Mouse (Mus musculus): Measurements from ENCODE around the gene Atp6v0b. TPM values are rescaled to one million over a fixed set of nuclear protein-coding genes. Genes with fewer than 3 reads are reported as not detected.

Atp6v0b gene
- polyA plus RNA-seq, 1 experiment = 296 TPM

DNA sequence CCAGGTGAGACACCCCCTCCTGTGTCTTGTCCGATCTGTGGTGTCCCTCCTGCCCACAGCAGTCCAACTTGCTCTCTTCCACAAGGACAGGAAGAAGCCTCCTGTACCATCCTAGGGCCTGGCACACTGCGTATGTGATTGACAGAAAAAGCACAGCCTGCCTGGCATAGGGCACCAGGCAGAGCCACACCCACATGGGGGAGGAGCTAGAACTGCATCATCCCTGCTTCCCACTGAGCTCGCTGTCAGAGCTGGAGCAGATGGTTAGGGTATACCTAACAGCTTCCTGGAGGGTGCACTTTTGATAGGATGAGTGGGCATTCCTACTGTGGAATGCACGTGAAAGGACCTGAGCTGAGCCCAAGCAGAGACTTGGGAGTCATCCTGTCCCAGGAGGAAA, 24.3 kb downstream of the Atp6v0b start:
- Histone ChIP-seq H3K4me3 (ENCODE audit: insufficient read depth, poor library complexity, severe bottlenecking) (no peak overlapping the region), H3K79me3 (ENCODE audit: low read depth) (no peaks in the 10 kb centered on the region), H3K27me3 (ENCODE audit: control insufficient read depth, insufficient read depth, insufficient read length) (no peaks in the 10 kb centered on the region), H3ac (ENCODE audit: control insufficient read depth, insufficient read length, low read depth) (no peak overlapping the region), H3K79me2 (ENCODE audit: control insufficient read depth, insufficient read depth) (no peaks in the 10 kb centered on the region), H3K36me3 (ENCODE audit: control insufficient read depth, insufficient read depth) (no peaks in the 10 kb centered on the region)
- no peak for TF ChIP-seq USF1 (IDR thresholded peaks at IDR 0.05; ENCODE audit: low read depth)
- no peak for TF ChIP-seq MAX (IDR thresholded peaks at IDR 0.05)
- TF ChIP-seq MYOG (IDR thresholded peaks at IDR 0.05; ENCODE audit: control insufficient read depth, extremely low read depth, insufficient read length) = no peak
- no peak for TF ChIP-seq CTCF (IDR thresholded peaks at IDR 0.05; ENCODE audit: control insufficient read depth, insufficient read depth, insufficient read length)
- TF ChIP-seq MYOD1 (IDR thresholded peaks at IDR 0.05; ENCODE audit: control insufficient read depth, insufficient read length, low read depth) = no peak
- no peak for TF ChIP-seq CEBPB (IDR thresholded peaks at IDR 0.05; ENCODE audit: low read depth)
- no peak for TF ChIP-seq FOSL1 (IDR thresholded peaks at IDR 0.05; ENCODE audit: insufficient read depth, low read length, poor library complexity, severe bottlenecking)

DNA sequence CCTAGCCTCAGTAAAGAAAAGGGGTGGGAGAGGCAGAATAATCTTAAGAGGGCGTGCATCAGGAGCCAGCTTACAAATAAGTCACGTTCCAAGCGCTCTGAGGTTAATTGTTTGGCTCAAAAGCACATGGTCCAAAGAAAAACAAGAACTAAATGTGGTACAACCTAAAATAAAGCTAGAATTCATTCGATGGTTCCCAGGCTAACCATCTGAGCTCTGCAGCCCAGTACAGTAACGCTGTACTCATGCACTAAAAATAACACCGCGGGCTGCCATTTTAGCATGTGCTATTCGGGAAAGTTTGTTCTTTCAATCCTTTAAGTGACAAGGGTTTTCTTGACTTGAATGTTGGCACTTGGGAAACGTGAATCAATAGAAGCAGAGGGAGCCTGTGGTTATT, 26.6 kb downstream of the Atp6v0b start:
- Histone ChIP-seq H3K79me3 (ENCODE audit: low read depth) (no peaks in the 10 kb centered on the region), H3K27me3 (ENCODE audit: control insufficient read depth, insufficient read depth, insufficient read length) (no peaks in the 10 kb centered on the region), H3K79me2 (ENCODE audit: control insufficient read depth, insufficient read depth) (no peaks in the 10 kb centered on the region), H3K4me3 (ENCODE audit: insufficient read depth, poor library complexity, severe bottlenecking) (no peak overlapping the region), H3ac (ENCODE audit: control insufficient read depth, insufficient read length, low read depth) (no peak overlapping the region), H3K36me3 (ENCODE audit: control insufficient read depth, insufficient read depth) (no peaks in the 10 kb centered on the region)
- no peak for TF ChIP-seq MYOD1 (IDR thresholded peaks at IDR 0.05; ENCODE audit: control insufficient read depth, insufficient read length, low read depth)
- no peak for TF ChIP-seq MAX (IDR thresholded peaks at IDR 0.05)
- no peak for TF ChIP-seq MYOG (IDR thresholded peaks at IDR 0.05; ENCODE audit: control insufficient read depth, extremely low read depth, insufficient read length)
- no peak for TF ChIP-seq USF1 (IDR thresholded peaks at IDR 0.05; ENCODE audit: low read depth)
- TF ChIP-seq CEBPB (IDR thresholded peaks at IDR 0.05; ENCODE audit: low read depth) = no peak
- no peak for TF ChIP-seq CTCF (IDR thresholded peaks at IDR 0.05; ENCODE audit: control insufficient read depth, insufficient read depth, insufficient read length)
- no peak for TF ChIP-seq FOSL1 (IDR thresholded peaks at IDR 0.05; ENCODE audit: insufficient read depth, low read length, poor library complexity, severe bottlenecking)

DNA sequence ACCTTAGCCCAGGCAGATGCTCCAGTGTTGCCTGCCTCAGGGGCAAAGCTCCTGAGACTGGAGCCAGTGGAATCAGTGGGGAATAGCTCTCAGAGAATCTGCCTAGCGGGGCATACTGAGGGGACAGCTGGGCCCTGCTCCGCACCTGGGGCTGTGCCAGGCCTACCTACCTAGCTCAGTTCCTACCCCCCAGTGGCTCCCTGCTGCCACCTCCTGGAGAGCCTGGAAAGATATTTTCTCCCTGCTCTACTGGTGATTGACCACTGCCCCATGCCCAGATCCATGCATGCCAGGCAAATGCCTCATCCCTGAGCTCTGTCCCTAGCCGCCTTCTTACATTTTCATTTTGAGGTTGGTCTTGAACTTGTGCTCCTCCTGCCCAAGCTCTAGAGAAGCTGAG, 28.3 kb downstream of the Atp6v0b start:
- Histone ChIP-seq H3ac (ENCODE audit: control insufficient read depth, insufficient read length, low read depth) (no peak overlapping the region), H3K79me3 (ENCODE audit: low read depth) (no peaks in the 10 kb centered on the region)

GRCm38 (mm10) chr4:117855146-117855545, 32.0 kb downstream of the Atp6v0b start:
- no peak overlapping the region for H3K4me3 ChIP-seq (ENCODE audit: insufficient read depth, poor library complexity, severe bottlenecking)
- H3ac ChIP-seq (ENCODE audit: control insufficient read depth, insufficient read length, low read depth) = no peak overlapping the region
- H3K79me3 ChIP-seq (ENCODE audit: low read depth) = no peaks in the 10 kb centered on the region
- H3K27me3 ChIP-seq (ENCODE audit: control insufficient read depth, insufficient read depth, insufficient read length) = no peaks in the 10 kb centered on the region
- H3K79me2 ChIP-seq (ENCODE audit: control insufficient read depth, insufficient read depth) = no peaks in the 10 kb centered on the region
- H3K36me3 ChIP-seq (ENCODE audit: control insufficient read depth, insufficient read depth) = no peaks in the 10 kb centered on the region
- TF ChIP-seq MYOG (IDR thresholded peaks at IDR 0.05; ENCODE audit: control insufficient read depth, extremely low read depth, insufficient read length) (no peak), MAX (IDR thresholded peaks at IDR 0.05) (no peak), MYOD1 (IDR thresholded peaks at IDR 0.05; ENCODE audit: control insufficient read depth, insufficient read length, low read depth) (no peak), CTCF (IDR thresholded peaks at IDR 0.05; ENCODE audit: control insufficient read depth, insufficient read depth, insufficient read length) (no peak), USF1 (IDR thresholded peaks at IDR 0.05; ENCODE audit: low read depth) (no peak), FOSL1 (IDR thresholded peaks at IDR 0.05; ENCODE audit: insufficient read depth, low read length, poor library complexity, severe bottlenecking) (no peak), CEBPB (IDR thresholded peaks at IDR 0.05; ENCODE audit: low read depth) (no peak)

More for the DNA sequence above, 28.3 kb downstream of the Atp6v0b start:
- H3K4me3 ChIP-seq (ENCODE audit: insufficient read depth, poor library complexity, severe bottlenecking) = no peak overlapping the region
- TF ChIP-seq MYOD1 (IDR thresholded peaks at IDR 0.05; ENCODE audit: control insufficient read depth, insufficient read length, low read depth) (no peak), CTCF (IDR thresholded peaks at IDR 0.05; ENCODE audit: control insufficient read depth, insufficient read depth, insufficient read length) (peak; percentile 28)
- H3K79me2 ChIP-seq (ENCODE audit: control insufficient read depth, insufficient read depth) = no peaks in the 10 kb centered on the region
- no peaks in the 10 kb centered on the region for H3K36me3 ChIP-seq (ENCODE audit: control insufficient read depth, insufficient read depth)
- no peaks in the 10 kb centered on the region for H3K27me3 ChIP-seq (ENCODE audit: control insufficient read depth, insufficient read depth, insufficient read length)

GRCm38 (mm10) chr4:117852152-117852868, 34.8 kb downstream of the Atp6v0b start:
- no peak overlapping the region for H3ac ChIP-seq (ENCODE audit: control insufficient read depth, insufficient read length, low read depth)
- no peak overlapping the region for H3K4me3 ChIP-seq (ENCODE audit: insufficient read depth, poor library complexity, severe bottlenecking)
- H3K27me3 ChIP-seq (ENCODE audit: control insufficient read depth, insufficient read depth, insufficient read length) = no peaks in the 10 kb centered on the region
- no peaks in the 10 kb centered on the region for H3K36me3 ChIP-seq (ENCODE audit: control insufficient read depth, insufficient read depth)
- H3K79me3 ChIP-seq (ENCODE audit: low read depth) = no peaks in the 10 kb centered on the region
- TF ChIP-seq CEBPB (IDR thresholded peaks at IDR 0.05; ENCODE audit: low read depth) = no peak
- TF ChIP-seq CTCF (IDR thresholded peaks at IDR 0.05; ENCODE audit: control insufficient read depth, insufficient read depth, insufficient read length) = no peak
- no peak for TF ChIP-seq FOSL1 (IDR thresholded peaks at IDR 0.05; ENCODE audit: insufficient read depth, low read length, poor library complexity, severe bottlenecking)
- no peak for TF ChIP-seq MYOD1 (IDR thresholded peaks at IDR 0.05; ENCODE audit: control insufficient read depth, insufficient read length, low read depth)
- no peak for TF ChIP-seq MAX (IDR thresholded peaks at IDR 0.05)
- no peak for TF ChIP-seq MYOG (IDR thresholded peaks at IDR 0.05; ENCODE audit: control insufficient read depth, extremely low read depth, insufficient read length)
- no peaks in the 10 kb centered on the region for H3K79me2 ChIP-seq (ENCODE audit: control insufficient read depth, insufficient read depth)

DNA sequence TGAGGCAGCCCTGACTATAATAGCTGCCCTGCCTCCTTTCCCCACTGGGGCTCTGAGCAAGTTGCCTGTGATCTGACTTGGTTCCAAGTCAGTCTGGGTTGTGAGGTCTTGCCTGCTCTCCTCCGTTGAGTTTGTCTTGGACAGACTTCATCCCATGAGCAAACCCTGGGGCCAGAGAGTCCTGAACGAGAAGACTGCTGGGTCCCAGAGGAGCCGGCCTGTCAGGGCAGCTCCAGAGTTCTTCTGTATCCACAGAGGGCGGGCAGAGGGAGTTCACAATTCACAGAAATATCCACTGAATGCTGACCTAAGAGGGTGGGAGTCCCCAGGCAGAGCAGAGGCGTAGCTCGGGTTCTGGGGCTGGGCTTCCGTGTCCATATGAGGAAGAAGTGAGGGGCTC, 36.3 kb downstream of the Atp6v0b start:
- H3K79me2 ChIP-seq (ENCODE audit: control insufficient read depth, insufficient read depth) = no peaks in the 10 kb centered on the region
- no peaks in the 10 kb centered on the region for H3K36me3 ChIP-seq (ENCODE audit: control insufficient read depth, insufficient read depth)
- H3K4me3 ChIP-seq (ENCODE audit: insufficient read depth, poor library complexity, severe bottlenecking) = no peak overlapping the region
- H3ac ChIP-seq (ENCODE audit: control insufficient read depth, insufficient read length, low read depth) = no peak overlapping the region
- no peaks in the 10 kb centered on the region for H3K79me3 ChIP-seq (ENCODE audit: low read depth)
- H3K27me3 ChIP-seq (ENCODE audit: control insufficient read depth, insufficient read depth, insufficient read length) = no peaks in the 10 kb centered on the region
- TF ChIP-seq MYOG (IDR thresholded peaks at IDR 0.05; ENCODE audit: control insufficient read depth, extremely low read depth, insufficient read length) = no peak
- TF ChIP-seq MAX (IDR thresholded peaks at IDR 0.05) = no peak
- no peak for TF ChIP-seq CEBPB (IDR thresholded peaks at IDR 0.05; ENCODE audit: low read depth)
- no peak for TF ChIP-seq USF1 (IDR thresholded peaks at IDR 0.05; ENCODE audit: low read depth)
- no peak for TF ChIP-seq MYOD1 (IDR thresholded peaks at IDR 0.05; ENCODE audit: control insufficient read depth, insufficient read length, low read depth)
- TF ChIP-seq FOSL1 (IDR thresholded peaks at IDR 0.05; ENCODE audit: insufficient read depth, low read length, poor library complexity, severe bottlenecking) = no peak
- no peak for TF ChIP-seq CTCF (IDR thresholded peaks at IDR 0.05; ENCODE audit: control insufficient read depth, insufficient read depth, insufficient read length)
